Mouse (Mus musculus) E14TG2a.4 (cell line): Measurements from ENCODE around the gene Gxylt2.

Experiments
- CTCF ChIP-seq: conservative IDR thresholded peaks from 2 replicates; pipeline ENCODE4 v1.5.1; 2014; ENCODE audit warnings: low read length
- POU5F1 ChIP-seq: IDR thresholded peaks from 2 replicates; pipeline ENCODE4 v1.6.1; 2014; ENCODE audit warnings: low read length, borderline replicate concordance

DNA sequence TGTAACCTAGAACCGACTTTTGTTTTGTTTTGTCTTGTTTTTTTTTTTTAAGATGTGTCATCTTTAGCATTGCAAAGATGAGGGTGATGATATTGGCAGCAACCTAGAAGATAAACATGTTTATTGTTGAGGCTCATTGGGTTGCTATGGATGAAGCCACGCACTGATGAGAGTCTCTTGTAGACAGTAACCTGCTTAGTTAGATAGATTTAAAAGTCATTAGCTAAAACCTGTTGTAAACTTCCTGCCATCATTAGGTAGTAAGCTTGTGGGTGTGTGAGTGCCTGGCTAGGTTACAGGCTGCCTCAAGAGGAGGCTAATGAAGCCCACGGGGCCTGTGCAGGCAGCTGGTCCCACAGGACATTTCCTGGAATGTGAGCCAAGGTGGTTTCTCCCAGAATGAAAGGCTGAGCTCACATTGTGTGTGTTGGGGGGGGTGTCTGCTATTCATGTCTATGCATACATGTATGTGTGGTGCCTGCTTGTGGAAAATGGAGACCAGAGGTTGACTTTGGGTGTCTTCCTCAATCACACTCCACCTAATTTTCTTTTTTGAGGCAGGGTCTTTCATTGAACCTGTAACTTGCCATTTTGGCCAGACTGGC, 87.6 kb downstream of the Gxylt2 start:
- TF ChIP-seq CTCF (no peak), POU5F1 (no peak)
